Mouse (Mus musculus): ENCODE data around the gene Aqp5. TPM values are rescaled to one million over a fixed set of nuclear protein-coding genes. Genes with fewer than 3 reads are reported as not detected.

The Aqp5 gene
- total RNA-seq, 2 experiments from 2014 or later, result 0.23 to 0.37 TPM

GRCm38 (mm10) chr15:99594951-99595350, 4.4 kb downstream of the Aqp5 start:
- intact Hi-C loops (cut with DNase I), result loop anchor here (5.0 kb wide), 2 partner anchors 182 to 317 kb away; no protein-coding TSS in a partner anchor
- no peak for DNase-seq (ENCODE audit: low spot score in 2 of 2)

- DNase-seq (ENCODE audit: low spot score in 2 of 2), result peak; percentile 88 to 89
- intact Hi-C loops (cut with DNase I), result loop anchor here (1.0 to 5.0 kb wide), 5 partner anchors 73 to 316 kb away; no protein-coding TSS in a partner anchor
Observed at GRCm38 (mm10) chr15:99596056-99596687, 5.6 kb downstream of the Aqp5 start.

GRCm38 (mm10) chr15:99596841-99597240, 6.3 kb downstream of the Aqp5 start:
- no peak for DNase-seq (ENCODE audit: low spot score in 2 of 2)
- intact Hi-C loops (cut with DNase I), result loop anchor here (1.0 to 5.0 kb wide), 5 partner anchors 72 to 315 kb away; no protein-coding TSS in a partner anchor

GRCm38 (mm10) chr15:99597596-99597995, 7.0 kb downstream of the Aqp5 start:
- DNase-seq (ENCODE audit: low spot score in 2 of 2), result no peak
- intact Hi-C loops (cut with DNase I), result loop anchor here (5.0 kb wide), 2 partner anchors 180 to 315 kb away; no protein-coding TSS in a partner anchor

- DNase-seq (ENCODE audit: low spot score in 2 of 2), result no peak
- intact Hi-C loops (cut with DNase I), result loop anchor here (5.0 kb wide), 2 partner anchors 178 to 313 kb away; no protein-coding TSS in a partner anchor
Observed at GRCm38 (mm10) chr15:99599245-99600070, 8.9 kb downstream of the Aqp5 start.

- intact Hi-C loops (cut with DNase I), result no loop called here
- DNase-seq (ENCODE audit: low spot score in 2 of 2), result no peak
Observed at GRCm38 (mm10) chr15:99600986-99601822, 10.6 kb downstream of the Aqp5 start, which contains the start of gene Aqp6. Gene Aqp6 (plus strand): TSS chr15:99601400.

- intact Hi-C loops (cut with DNase I), result no loop called here
- DNase-seq (ENCODE audit: low spot score in 2 of 2), result no peak
Observed at GRCm38 (mm10) chr15:99601823-99602120, 11.2 kb downstream of the Aqp5 start.

- intact Hi-C loops (cut with DNase I), result no loop called here
- DNase-seq (ENCODE audit: low spot score in 2 of 2), result no peak
Observed at GRCm38 (mm10) chr15:99602206-99602820, 11.7 kb downstream of the Aqp5 start.

GRCm38 (mm10) chr15:99603216-99603615, 12.6 kb downstream of the Aqp5 start:
- DNase-seq (ENCODE audit: low spot score in 2 of 2), result no peak
- intact Hi-C loops (cut with DNase I), result no loop called here

GRCm38 (mm10) chr15:99605595-99605994, 15.0 kb downstream of the Aqp5 start:
- intact Hi-C loops (cut with DNase I), result no loop called here
- DNase-seq (ENCODE audit: low spot score in 2 of 2), result no peak

- DNase-seq (ENCODE audit: low spot score in 2 of 2), result peak in 1 of 2 experiments; percentile 69
- intact Hi-C loops (cut with DNase I), result no loop called here
Observed at GRCm38 (mm10) chr15:99606515-99606914, 15.9 kb downstream of the Aqp5 start.

- DNase-seq (ENCODE audit: low spot score in 2 of 2), result no peak
Observed at GRCm38 (mm10) chr15:99607388-99608113, 17.0 kb downstream of the Aqp5 start.

GRCm38 (mm10) chr15:99608382-99609125, 18.0 kb downstream of the Aqp5 start:
- intact Hi-C loops (cut with DNase I), result no loop called here
- DNase-seq (ENCODE audit: low spot score in 2 of 2), result no peak

More at GRCm38 (mm10) chr15:99607388-99608113, 17.0 kb downstream of the Aqp5 start:
- intact Hi-C loops (cut with DNase I), result no loop called here

- no peak for DNase-seq (ENCODE audit: low spot score in 2 of 2)
- intact Hi-C loops (cut with DNase I), result no loop called here
Observed at GRCm38 (mm10) chr15:99611563-99611962, 21.0 kb downstream of the Aqp5 start.

GRCm38 (mm10) chr15:99614273-99614672, 23.7 kb downstream of the Aqp5 start:
- intact Hi-C loops (cut with DNase I), result no loop called here
- DNase-seq (ENCODE audit: low spot score in 2 of 2), result no peak

- DNase-seq (ENCODE audit: low spot score in 2 of 2), result no peak
- intact Hi-C loops (cut with DNase I), result no loop called here
Observed at GRCm38 (mm10) chr15:99614753-99615152, 24.2 kb downstream of the Aqp5 start.

GRCm38 (mm10) chr15:99615246-99615645, 24.7 kb downstream of the Aqp5 start:
- intact Hi-C loops (cut with DNase I), result no loop called here
- DNase-seq (ENCODE audit: low spot score in 2 of 2), result no peak

GRCm38 (mm10) chr15:99618595-99618994, 28.0 kb downstream of the Aqp5 start:
- intact Hi-C loops (cut with DNase I), result no loop called here
- DNase-seq (ENCODE audit: low spot score in 2 of 2), result no peak

Data from left cerebral cortex, postnatal 36 days (tissue).